Mouse (Mus musculus) frontal cortex, adult 2 months (tissue): ENCODE measurements around the gene Usp9y. TPM values are rescaled to one million over a fixed set of nuclear protein-coding genes. Genes with fewer than 3 reads are reported as not detected.

Source experiments
- DNase-seq, 2 experiments: peaks; one replicate each; pipeline ENCODE4 v3.0.0; 2022; ENCODE audit warnings: low spot score in 1 of 2; ENCODE audit errors: extremely low spot score in 1 of 2
- polyA plus RNA-seq: library from polyadenylated mRNA; depleted of rRNA; stranded (reverse); fragments of >200 nt; gene quantifications from 2 replicates; pipeline ENCODE4 v1.2.3, GENCODE M21; 2012; rRNA removed

Usp9y gene
- not detected in 2 replicates for polyA plus RNA-seq

DNA sequence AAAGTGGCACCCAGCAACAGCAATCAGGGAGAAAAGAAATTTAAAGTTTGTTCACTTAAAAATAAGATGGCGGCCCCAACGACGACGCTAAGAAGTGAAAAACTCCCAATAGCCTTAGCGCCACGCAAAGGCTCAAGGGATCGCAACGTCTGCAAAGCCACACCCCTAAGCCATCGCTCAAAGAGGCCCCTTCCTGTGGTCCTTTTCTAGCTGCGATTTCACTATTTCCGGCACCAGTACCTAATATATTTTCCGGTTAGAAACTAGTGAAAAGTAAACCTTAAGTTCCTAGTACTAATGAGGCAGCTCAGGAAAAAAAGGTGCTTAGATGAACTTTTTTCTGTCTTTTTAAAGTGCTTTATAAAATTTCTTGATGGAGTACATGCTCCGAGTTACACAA, at the start of gene Usp9y:
Gene Usp9y (minus strand): TSS at position 101 of the 400 bp plus-strand sequence.
- DNase-seq: no peak

GRCm38 (mm10) chrY:1293708-1294107, 165.9 kb downstream of the Usp9y start:
- no peak for DNase-seq

DNA sequence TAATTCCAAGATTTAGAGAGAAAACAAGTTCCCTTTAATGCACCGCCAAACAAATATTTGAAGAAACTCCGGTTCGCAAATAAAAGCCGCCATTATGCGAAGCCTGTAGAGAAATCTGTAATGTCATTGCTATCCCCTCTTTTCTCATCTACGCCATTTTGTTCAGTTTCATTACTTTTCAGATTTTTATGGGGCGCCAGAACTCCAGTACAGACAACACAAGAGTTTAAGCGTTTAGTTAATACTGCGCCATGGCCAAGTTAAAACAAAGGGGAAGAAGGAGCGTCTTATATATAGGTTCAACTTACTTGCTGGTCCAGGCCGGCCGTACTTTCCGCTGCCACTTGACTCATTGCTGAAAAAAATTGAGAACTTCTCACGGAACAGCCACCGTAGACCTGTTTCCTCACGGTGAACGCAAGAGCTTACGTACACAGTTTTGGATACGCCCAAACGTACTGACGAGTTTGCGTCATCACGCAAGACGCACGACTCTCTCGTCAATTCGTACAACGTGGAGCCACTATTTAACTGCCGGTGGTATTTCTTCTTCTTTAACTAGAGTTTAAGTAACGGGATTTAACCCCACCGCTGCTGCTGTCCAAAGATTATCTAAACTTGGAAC, 173.3 kb downstream of the Usp9y start, which contains the start of gene Ddx3y:
Gene Ddx3y (minus strand): TSS at position 459 of the 625 bp plus-strand sequence.
- peak in 1 of 2 experiments; percentile 72 for DNase-seq

DNA sequence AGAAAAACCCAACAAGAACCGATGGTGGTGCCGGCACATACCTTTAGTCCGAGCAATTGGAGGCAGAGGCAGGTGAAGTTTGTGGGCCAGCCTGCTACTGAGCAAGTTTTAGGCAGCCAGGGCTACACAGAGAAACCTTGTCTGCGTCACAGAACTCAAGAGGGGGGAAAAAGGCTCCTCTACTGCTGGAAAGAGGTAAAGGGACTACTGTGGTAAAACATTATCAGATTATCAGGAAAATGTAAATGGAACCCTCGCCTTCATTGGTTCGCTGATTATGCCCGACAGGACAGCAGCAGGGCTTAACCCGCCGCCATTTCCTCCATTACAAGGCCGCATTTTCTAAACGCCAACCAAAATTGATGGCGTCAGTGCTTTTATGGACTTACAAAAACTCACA, 173.8 kb downstream of the Usp9y start:
- no peak for DNase-seq

Other genes starting within 250 kb of the Usp9y start
- gene Uty, start 214.0 kb downstream of the Usp9y start, polyA plus RNA-seq: 0.02 and 12.4 TPM in 2 replicates
- 26.6 TPM in 1 of 2 replicates, not detected in the other for gene Ddx3y, start 173.2 kb downstream of the Usp9y start, polyA plus RNA-seq